In the genomic region with DNA sequence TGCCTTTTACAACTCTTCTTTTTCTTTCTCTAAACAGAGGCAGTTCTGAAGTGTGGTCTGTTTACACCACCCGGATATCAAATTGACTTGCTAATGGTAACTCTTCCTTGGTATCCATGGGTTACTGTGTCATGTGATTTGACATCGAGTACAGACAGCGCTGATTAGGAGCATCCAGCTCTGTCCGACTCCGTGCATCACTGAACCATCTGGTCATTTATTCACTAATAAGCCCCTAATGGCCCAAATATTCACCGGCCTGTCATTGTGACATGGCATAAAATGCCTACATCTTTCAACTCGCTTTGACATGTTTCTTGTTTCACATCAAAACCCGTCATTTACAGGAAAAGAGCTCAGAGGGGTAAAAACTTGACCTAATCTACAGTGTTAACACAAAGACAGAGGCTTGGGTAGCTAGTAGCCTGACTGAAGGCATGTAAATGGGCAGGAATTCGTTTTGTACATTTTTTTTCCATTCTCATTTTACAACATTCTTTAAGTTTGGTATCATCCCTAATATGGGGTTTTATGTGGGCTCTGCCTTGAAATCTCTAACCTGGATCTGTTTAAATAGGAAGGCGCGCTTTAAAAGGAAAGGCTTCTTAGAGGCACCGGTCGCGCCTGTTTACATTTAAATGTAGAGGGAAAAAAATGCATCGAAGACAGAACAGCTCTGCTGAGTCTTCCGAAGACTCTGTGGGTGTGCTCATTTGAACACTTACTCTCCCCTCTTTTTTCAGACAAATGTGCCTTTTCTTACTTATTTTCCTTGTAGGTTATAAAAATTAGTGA, we compare ENCODE assay signal across 16 mouse cellular contexts.
DNase-seq lines count a peak whose midpoint lies in the region; ATAC-seq and TF ChIP-seq lines count a peak whose summit lies in the region.
"Had no signal": no experiment of that assay in that cellular context is flagged by ENCODE, and none has a peak within 500 bp of the region (broad histone marks: within the 10 kb centered on the region; RNA-seq: fewer than 3 reads in every experiment).

No protein-coding gene starts in this region.

- ATAC-seq in lung, embryonic 14.5 days (ENCODE audit: insufficient read depth) = no peak
- peak; percentile 87 for ATAC-seq in forebrain, embryonic 15.5 days (replicated peaks)
- peak; percentile 78 for ATAC-seq in midbrain, embryonic 11.5 days (ENCODE audit: low FRiP score)
- no peak for ATAC-seq in stomach, embryonic 16.5 days (ENCODE audit: insufficient read depth, low FRiP score)
- ATAC-seq: CD4-positive, CD25-positive, alpha-beta regulatory T cell, adult 4 months had no signal

- no peak overlapping the region for H3K4me3 ChIP-seq in lung, embryonic 14.5 days (ENCODE audit: low read depth, low read length)
- H3K4me3 ChIP-seq in forebrain, embryonic 15.5 days = no peak overlapping the region
- no peak overlapping the region for H3K4me3 ChIP-seq in midbrain, embryonic 11.5 days (ENCODE audit: low read depth, low read length)
- no peak overlapping the region for H3K4me3 ChIP-seq in stomach, embryonic 16.5 days (replicated peaks; ENCODE audit: low read length)
- H3K4me3 ChIP-seq: kidney, embryonic 15.5 days; limb, embryonic 15.5 days had no signal

- no peaks in the 10 kb centered on the region for H3K9me3 ChIP-seq in lung, embryonic 14.5 days (ENCODE audit: low read depth, low read length)
- H3K9me3 ChIP-seq in forebrain, embryonic 15.5 days = no peaks in the 10 kb centered on the region
- no peaks in the 10 kb centered on the region for H3K9me3 ChIP-seq in midbrain, embryonic 11.5 days (ENCODE audit: control insufficient read depth, low read length)
- H3K9me3 ChIP-seq in stomach, embryonic 16.5 days (replicated peaks; ENCODE audit: control insufficient read depth, low read length) = no peaks in the 10 kb centered on the region
- H3K9me3 ChIP-seq: kidney, embryonic 15.5 days; limb, embryonic 15.5 days had no signal

- no peaks in the 10 kb centered on the region for H3K4me1 ChIP-seq in lung, embryonic 14.5 days (ENCODE audit: insufficient read depth)
- H3K4me1 ChIP-seq in forebrain, embryonic 15.5 days = peaks cover 12% of the 10 kb centered on the region
- 0 out of 2 replicates have a peak, but pooled peaks cover 3% of the 10 kb centered on the region for H3K4me1 ChIP-seq in midbrain, embryonic 11.5 days (ENCODE audit: control insufficient read depth, insufficient read depth, low read length)
- no peaks in the 10 kb centered on the region for H3K4me1 ChIP-seq in stomach, embryonic 16.5 days (ENCODE audit: control insufficient read depth, insufficient read depth, low read length)
- H3K4me1 ChIP-seq: kidney, embryonic 15.5 days had no signal

- no peak for TF ChIP-seq CTCF in lung, embryonic 14.5 days (IDR thresholded peaks at IDR 0.05; ENCODE audit: low read depth)

- 34% methylated on average over 16 of the region's 16 CpGs for WGBS in lung, embryonic 14.5 days
- 31% methylated on average over 16 of the region's 16 CpGs for WGBS in forebrain, embryonic 15.5 days
- WGBS in midbrain, embryonic 11.5 days = 42% methylated on average over 16 of the region's 16 CpGs
- 38% methylated on average over 16 of the region's 16 CpGs for WGBS in stomach, embryonic 16.5 days

- peak; percentile 36 for DNase-seq in lung, embryonic 14.5 days
- no peak for DNase-seq in lung, adult 18-20 months
- peak; percentile 87 for DNase-seq in midbrain, embryonic 11.5 days (ENCODE audit: low spot score, missing footprints)
- no peak for DNase-seq in spleen, adult 18-20 months
- DNase-seq in kidney, adult 11 months = no peak
- DNase-seq: adrenal gland, postnatal 36 days; cerebellum, adult 9-11 months; heart, postnatal 10 days; layer of hippocampus, postnatal 36 days; lung, postnatal 14 days; right cerebral cortex, adult 18-20 months had no signal

- H3K9ac ChIP-seq in lung, embryonic 14.5 days = no peak overlapping the region
- H3K9ac ChIP-seq in forebrain, embryonic 15.5 days (replicated peaks) = no peak overlapping the region
- no peak overlapping the region for H3K9ac ChIP-seq in midbrain, embryonic 11.5 days (ENCODE audit: low read length)
- H3K9ac ChIP-seq in stomach, embryonic 16.5 days (ENCODE audit: low read length) = no peak overlapping the region
- H3K9ac ChIP-seq: kidney, embryonic 15.5 days; limb, embryonic 15.5 days had no signal

- no peak overlapping the region for H3K4me2 ChIP-seq in lung, embryonic 14.5 days
- no peak overlapping the region for H3K4me2 ChIP-seq in forebrain, embryonic 15.5 days (replicated peaks)
- no peak overlapping the region for H3K4me2 ChIP-seq in midbrain, embryonic 11.5 days
- peak overlapping the region; percentile 16; the same call in 1 of the 2 replicates for H3K4me2 ChIP-seq in stomach, embryonic 16.5 days (ENCODE audit: low read depth, low read length)
- H3K4me2 ChIP-seq: kidney, embryonic 15.5 days; limb, embryonic 15.5 days had no signal

- H3K27ac ChIP-seq in lung, embryonic 14.5 days (ENCODE audit: low read depth) = no peak overlapping the region
- 0 out of 2 replicates have a peak overlapping the region, but pooled peaks have one; percentile 6 for H3K27ac ChIP-seq in forebrain, embryonic 15.5 days (replicated peaks)
- H3K27ac ChIP-seq in midbrain, embryonic 11.5 days (ENCODE audit: low read depth, low read length) = 0 out of 2 replicates have a peak overlapping the region, but pooled peaks have one; percentile 35
- no peak overlapping the region for H3K27ac ChIP-seq in stomach, embryonic 16.5 days (ENCODE audit: low read length)
- H3K27ac ChIP-seq: kidney, embryonic 15.5 days; limb, embryonic 15.5 days had no signal

- H3K27me3 ChIP-seq in lung, embryonic 14.5 days (ENCODE audit: insufficient read depth, low read length) = no peaks in the 10 kb centered on the region
- no peaks in the 10 kb centered on the region; the same call in 1 of the 2 replicates for H3K27me3 ChIP-seq in forebrain, embryonic 15.5 days
- H3K27me3 ChIP-seq in midbrain, embryonic 11.5 days (ENCODE audit: control insufficient read depth, insufficient read depth, low read length) = no peaks in the 10 kb centered on the region
- H3K27me3 ChIP-seq in stomach, embryonic 16.5 days (ENCODE audit: control insufficient read depth, insufficient read depth, low read length) = no peaks in the 10 kb centered on the region
- H3K27me3 ChIP-seq: kidney, embryonic 15.5 days; limb, embryonic 15.5 days had no signal

- no peaks in the 10 kb centered on the region for H3K36me3 ChIP-seq in lung, embryonic 14.5 days (ENCODE audit: insufficient read depth)
- H3K36me3 ChIP-seq in forebrain, embryonic 15.5 days = no peaks in the 10 kb centered on the region
- no peaks in the 10 kb centered on the region for H3K36me3 ChIP-seq in midbrain, embryonic 11.5 days (ENCODE audit: control insufficient read depth, insufficient read depth, low read length)
- H3K36me3 ChIP-seq in stomach, embryonic 16.5 days (ENCODE audit: control insufficient read depth, insufficient read depth, low read length) = no peaks in the 10 kb centered on the region
- H3K36me3 ChIP-seq: kidney, embryonic 15.5 days; limb, embryonic 15.5 days had no signal

Comparison
In these comparisons a context has a peak if more than half of its experiments do, and no peak if none do; other contexts are left out.
1. DNase-seq: peak in lung, embryonic 14.5 days (single experiment) and midbrain, embryonic 11.5 days (single experiment); none in lung, adult 18-20 months (0 of 2), spleen, adult 18-20 months (0 of 2) and kidney, adult 11 months (single experiment).
2. ATAC-seq: peak in forebrain, embryonic 15.5 days (single experiment) and midbrain, embryonic 11.5 days (single experiment); none in lung, embryonic 14.5 days (single experiment) and stomach, embryonic 16.5 days (single experiment).
3. H3K27ac ChIP-seq: peak in forebrain, embryonic 15.5 days (single experiment) and midbrain, embryonic 11.5 days (single experiment); none in lung, embryonic 14.5 days (single experiment) and stomach, embryonic 16.5 days (single experiment).